Mouse (Mus musculus): ENCODE data around the gene Pmm2.

Pmm2 gene

GRCm38 (mm10) chr16:8685087-8685486 is 47.6 kb downstream of the Pmm2 start:
- DNase-seq, result no peak

- peak; percentile 74 for DNase-seq
These were observed 48.8 kb downstream of the Pmm2 start for GRCm38 (mm10) chr16:8686121-8686870.

GRCm38 (mm10) chr16:8686871-8687535 is 49.5 kb downstream of the Pmm2 start:
- DNase-seq, result no peak

- DNase-seq, result no peak
These were observed 50.2 kb downstream of the Pmm2 start for GRCm38 (mm10) chr16:8687559-8688112.

- DNase-seq, result no peak
These were observed 52.6 kb downstream of the Pmm2 start for GRCm38 (mm10) chr16:8689979-8690656.

GRCm38 (mm10) chr16:8691206-8691605 is 53.7 kb downstream of the Pmm2 start:
- no peak for DNase-seq

- no peak for DNase-seq
These were observed 62.1 kb downstream of the Pmm2 start for GRCm38 (mm10) chr16:8699556-8699955.

GRCm38 (mm10) chr16:8700586-8700985 is 63.1 kb downstream of the Pmm2 start:
- DNase-seq, result no peak

GRCm38 (mm10) chr16:8711998-8712397 is 74.5 kb downstream of the Pmm2 start:
- DNase-seq, result peak; percentile 10
